Mouse (Mus musculus) mammary gland, adult 2 months (tissue): ENCODE measurements around the gene Fermt2. TPM values are rescaled to one million over a fixed set of nuclear protein-coding genes. Genes with fewer than 3 reads are reported as not detected.

Source experiments
- polyA plus RNA-seq: library from polyadenylated mRNA; depleted of rRNA; stranded (reverse); fragments of >200 nt; gene quantifications from 2 replicates; pipeline ENCODE4 v1.2.3, GENCODE M21; 2012; ENCODE audit warnings: low replicate concordance; rRNA removed

Gene Fermt2
- 26.8 and 67.7 TPM in 2 replicates for polyA plus RNA-seq

DNA sequence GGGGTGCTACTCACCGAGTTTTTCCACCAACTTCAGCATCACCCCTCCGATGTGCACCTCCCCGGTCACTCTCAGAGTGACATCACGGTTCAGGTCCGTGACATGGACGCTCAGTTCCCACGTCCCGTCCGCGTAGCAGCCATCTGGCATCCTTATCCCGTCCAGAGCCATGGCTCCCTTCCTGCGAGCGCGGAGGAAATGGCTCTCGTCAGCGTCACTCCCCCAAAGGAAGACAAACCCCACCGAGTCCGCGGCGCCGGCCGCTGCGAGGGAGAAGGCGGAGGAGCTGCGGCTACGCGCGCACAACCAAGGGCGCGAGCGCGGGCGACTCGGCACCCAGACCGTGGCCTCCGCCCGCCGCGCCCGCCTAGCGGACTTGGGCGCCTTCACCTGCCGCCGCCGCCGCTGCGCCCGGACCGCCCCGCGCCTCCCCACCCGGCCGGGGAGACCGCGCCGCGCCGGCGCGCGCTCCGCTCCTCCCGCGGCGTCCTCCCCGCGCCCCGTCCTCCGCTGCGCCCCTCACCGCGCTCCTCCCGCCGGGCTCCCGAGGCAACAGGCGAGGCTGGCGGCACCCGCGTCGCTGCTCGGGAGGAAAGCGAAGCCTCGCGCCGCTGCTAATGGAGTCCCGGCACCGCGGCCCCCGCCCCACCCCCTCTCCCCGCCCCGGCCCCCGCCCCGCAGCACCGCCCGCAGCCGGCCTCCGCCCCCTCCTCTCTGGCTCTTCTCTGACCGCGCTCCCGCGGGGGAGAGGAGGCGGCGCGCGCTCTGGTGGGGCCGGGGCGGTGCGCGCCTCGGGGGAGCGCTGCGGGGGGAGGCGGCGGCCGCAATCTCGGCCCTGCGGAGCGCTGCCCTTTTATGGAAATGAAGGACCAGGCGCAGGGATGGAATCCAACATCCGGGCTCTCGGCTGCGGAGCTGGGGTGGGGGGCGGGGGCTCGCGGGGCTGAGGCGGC lies at the start of gene Fermt2:
Gene Fermt2, minus strand, starts transcription at position 708 of the 953 bp plus-strand sequence.

Other genes starting within 250 kb of the Fermt2 start
- gene Ero1l, start 211.3 kb downstream of the Fermt2 start, polyA plus RNA-seq = 3.7 and 8.5 TPM in 2 replicates
- gene Psmc6, start 200.3 kb downstream of the Fermt2 start, polyA plus RNA-seq = 10.7 and 44.8 TPM in 2 replicates
- 6.2 and 45.3 TPM in 2 replicates for gene Styx, start 179.0 kb downstream of the Fermt2 start, polyA plus RNA-seq
- 2.5 and 7.3 TPM in 2 replicates for gene Gnpnat1, start 125.2 kb downstream of the Fermt2 start, polyA plus RNA-seq
- gene Ddhd1, start 128.0 kb upstream of the Fermt2 start, polyA plus RNA-seq = 14.1 and 20.3 TPM in 2 replicates